Mouse (Mus musculus): ENCODE measurements around the gene Mecom.
A peak's percentile ranks its signal among the peaks of the same experiment; 100 is the strongest.
"Not testable (repeated sequence)": the region's sequence is repeated elsewhere in the genome, so short reads cannot be mapped to it uniquely, and the experiment has no call there.

Gene Mecom

GRCm38 (mm10) chr3:30253714-30254113, 294.1 kb downstream of the Mecom start:
- DNase-seq (ENCODE audit: low spot score in 2 of 2), result no peak

GRCm38 (mm10) chr3:30248656-30249384, 299.0 kb downstream of the Mecom start:
- peak; percentile 3 for DNase-seq (ENCODE audit: low spot score in 2 of 2)

- no peak for DNase-seq (ENCODE audit: low spot score in 2 of 2)
These were observed 300.6 kb downstream of the Mecom start for GRCm38 (mm10) chr3:30247256-30247655.

- no peak for DNase-seq (ENCODE audit: low spot score in 2 of 2)
These were observed 301.3 kb downstream of the Mecom start for GRCm38 (mm10) chr3:30246431-30247041.

- DNase-seq (ENCODE audit: low spot score in 2 of 2), result no peak
These were observed 301.9 kb downstream of the Mecom start for GRCm38 (mm10) chr3:30245950-30246349.

- DNase-seq (ENCODE audit: low spot score in 2 of 2), result no peak
These were observed 303.4 kb downstream of the Mecom start for GRCm38 (mm10) chr3:30244401-30244871.

GRCm38 (mm10) chr3:30243776-30244275, 304.0 kb downstream of the Mecom start:
- no peak for DNase-seq (ENCODE audit: low spot score in 2 of 2)

GRCm38 (mm10) chr3:30239416-30239815, 308.4 kb downstream of the Mecom start:
- no peak for DNase-seq (ENCODE audit: low spot score in 2 of 2)

- DNase-seq (ENCODE audit: low spot score in 2 of 2), result no peak
These were observed 310.3 kb downstream of the Mecom start for GRCm38 (mm10) chr3:30237493-30237892.

- DNase-seq (ENCODE audit: low spot score in 2 of 2), result no peak
These were observed 313.8 kb downstream of the Mecom start for GRCm38 (mm10) chr3:30234018-30234417.

GRCm38 (mm10) chr3:30227964-30228670, 319.7 kb downstream of the Mecom start:
- DNase-seq (ENCODE audit: low spot score in 2 of 2), result no peak

GRCm38 (mm10) chr3:30226928-30227370, 320.9 kb downstream of the Mecom start:
- DNase-seq (ENCODE audit: low spot score in 2 of 2), result no peak

- not testable (repeated sequence) for DNase-seq (ENCODE audit: low spot score in 2 of 2)
These were observed 322.6 kb downstream of the Mecom start for GRCm38 (mm10) chr3:30225200-30225599.

GRCm38 (mm10) chr3:30220701-30221412, 327.0 kb downstream of the Mecom start:
- DNase-seq (ENCODE audit: low spot score in 2 of 2), result no peak

- no peak for DNase-seq (ENCODE audit: low spot score in 2 of 2)
These were observed 327.9 kb downstream of the Mecom start for GRCm38 (mm10) chr3:30219891-30220290.

- DNase-seq (ENCODE audit: low spot score in 2 of 2), result no peak
These were observed 328.5 kb downstream of the Mecom start for GRCm38 (mm10) chr3:30219190-30219884.

GRCm38 (mm10) chr3:30214607-30215006, 333.2 kb downstream of the Mecom start:
- DNase-seq (ENCODE audit: low spot score in 2 of 2), result no peak

GRCm38 (mm10) chr3:30213540-30214170, 334.2 kb downstream of the Mecom start:
- no peak for DNase-seq (ENCODE audit: low spot score in 2 of 2)

GRCm38 (mm10) chr3:30212802-30213201, 335.0 kb downstream of the Mecom start:
- no peak for DNase-seq (ENCODE audit: low spot score in 2 of 2)

GRCm38 (mm10) chr3:30209131-30209530, 338.7 kb downstream of the Mecom start:
- DNase-seq (ENCODE audit: low spot score in 2 of 2), result no peak

GRCm38 (mm10) chr3:30207886-30208285, 339.9 kb downstream of the Mecom start:
- no peak for DNase-seq (ENCODE audit: low spot score in 2 of 2)

Data from left cerebral cortex, adult 9 months (tissue).